Mouse (Mus musculus) gastrocnemius, postnatal 36 days (tissue): ENCODE data around the gene Trim16. TPM values are rescaled to one million over a fixed set of nuclear protein-coding genes. Genes with fewer than 3 reads are reported as not detected.

Source experiments
- DNase-seq, 2 experiments: peaks; one replicate each; pipeline ENCODE4 v3.0.0; 2022
- intact Hi-C: fragments of 180-260 bp; cut with DNase I; formaldehyde crosslinking; loops from one replicate; pipeline ENCODE4 v1.15.1; 2025
- total RNA-seq, 2 experiments: library from RNA; stranded (reverse); gene quantifications; 2 replicates each; pipeline ENCODE4 v1.2.3; 2021

Gene Trim16
- total RNA-seq, 2 experiments from 2014 or later, result 34.2 to 40.7 TPM

- no peak for DNase-seq
- intact Hi-C loops, result no loop called here
These were observed 63.4 kb downstream of the Trim16 start for GRCm38 (mm10) chr11:62883407-62883806.

- intact Hi-C loops, result no loop called here
- DNase-seq, result no peak
These were observed 65.3 kb downstream of the Trim16 start for GRCm38 (mm10) chr11:62885323-62885722.

GRCm38 (mm10) chr11:62890796-62891195 lies 70.8 kb downstream of the Trim16 start:
- intact Hi-C loops, result no loop called here
- DNase-seq, result no peak

GRCm38 (mm10) chr11:62891763-62892162 lies 71.7 kb downstream of the Trim16 start:
- intact Hi-C loops, result no loop called here

More at GRCm38 (mm10) chr11:62891763-62892162, 71.7 kb downstream of the Trim16 start:
- DNase-seq, result no peak

Other genes starting within 250 kb of the Trim16 start
- gene Trpv2, start 245.7 kb upstream of the Trim16 start, total RNA-seq, result 1 to 10 TPM in 1 of 2 experiments, under 1 TPM in 1; 0.87 to 1.1 TPM
- gene Lrrc75a, start 171.7 kb upstream of the Trim16 start, total RNA-seq, result 1 to 10 TPM; 3.5 to 4.3 TPM
- 1 to 10 TPM; 3.9 to 4.0 TPM for gene Mmgt2, start 171.6 kb upstream of the Trim16 start, total RNA-seq
- gene Zfp287, start 88.3 kb upstream of the Trim16 start, total RNA-seq, result 1 to 10 TPM in 1 of 2 experiments, under 1 TPM in 1; 0.89 to 1.2 TPM
- gene Gm10428, start 67.1 kb upstream of the Trim16 start, total RNA-seq, result not detected
- gene Zfp286, start 30.8 kb upstream of the Trim16 start, total RNA-seq, result under 1 TPM; 0.79 to 0.91 TPM
- gene Fbxw10, start 26.8 kb downstream of the Trim16 start, total RNA-seq, result under 1 TPM; 0.15 to 0.25 TPM
- 1 to 10 TPM; 5.9 to 6.6 TPM for gene Tvp23b, start 59.2 kb downstream of the Trim16 start, total RNA-seq
- not detected for gene Cdrt4, start 131.0 kb downstream of the Trim16 start, total RNA-seq
- gene Tekt3, start 241.4 kb downstream of the Trim16 start, total RNA-seq, result not detected